Mouse (Mus musculus) adipocyte (in vitro differentiated cells): Measurements from ENCODE around the gene Gpr33.

ENCODE experiments used
- DNase-seq: peaks from one replicate; pipeline ENCODE4 v3.0.0-alpha.2; 2016; ENCODE audit warnings: low spot score

Gene Gpr33

GRCm38 (mm10) chr12:51985163-51985748 is 42.6 kb downstream of the Gpr33 start:
- no peak for DNase-seq

GRCm38 (mm10) chr12:51983625-51984024 is 44.2 kb downstream of the Gpr33 start:
- no peak for DNase-seq

GRCm38 (mm10) chr12:51976531-51976930 is 51.3 kb downstream of the Gpr33 start:
- DNase-seq, result no peak

DNA sequence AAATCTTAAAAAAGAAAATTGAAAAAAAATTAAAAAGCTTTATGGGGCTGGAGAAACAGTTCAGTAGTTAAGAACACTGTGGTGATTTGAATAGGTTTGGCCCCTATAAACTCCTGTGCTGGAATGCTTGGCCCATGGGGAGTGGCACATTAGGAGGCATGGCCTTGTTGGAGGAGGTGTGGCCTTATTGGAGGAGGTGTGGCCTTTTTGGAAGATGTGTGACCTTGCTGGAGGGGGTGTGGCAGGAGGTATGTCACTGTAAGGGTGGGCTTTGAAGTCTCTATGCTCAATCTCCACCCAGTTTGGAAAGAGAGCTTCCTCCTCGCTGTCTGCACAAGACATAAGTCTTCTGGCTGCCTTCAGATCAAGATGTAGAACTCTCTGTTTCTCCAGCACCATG is 53.5 kb downstream of the Gpr33 start:
- no peak for DNase-seq
